Mouse (Mus musculus) midbrain, postnatal 0 days (tissue): ENCODE measurements around the gene Pianp. TPM values are rescaled to one million over a fixed set of nuclear protein-coding genes. Genes with fewer than 3 reads are reported as not detected.
A peak's percentile ranks its signal among the peaks of the same experiment; 100 is the strongest.

Experiments
- ATAC-seq: fragments of 200-750 bp; cut with Nextera tagmentation; 2 replicates; pipeline ENCODE4 v1.8.0; 2017; ENCODE audit warnings: moderate number of reproducible peaks, mild to moderate bottlenecking, moderate TSS enrichment, moderate library complexity; ENCODE audit not compliant: low FRiP score
- DNase-seq: peaks from one replicate; pipeline ENCODE4 v3.0.0-alpha.2; 2015; ENCODE audit warnings: low spot score
- H3K27ac ChIP-seq: fragments of 300-500 bp; sonication (generic); 2 replicates; pipeline ENCODE4 v1.5.1; 2014; ENCODE audit warnings: low read depth, mild to moderate bottlenecking, low read length, mixed read lengths
- H3K27me3 ChIP-seq: fragments of 300-500 bp; sonication (generic); 2 replicates; pipeline ENCODE4 v1.6.1; 2014; ENCODE audit warnings: low read length, control low read depth, mixed read lengths; ENCODE audit not compliant: insufficient read depth
- H3K36me3 ChIP-seq: fragments of 300-500 bp; sonication (generic); 2 replicates; pipeline ENCODE4 v1.6.1; 2014; ENCODE audit warnings: low read length, control low read depth, mixed read lengths; ENCODE audit not compliant: insufficient read depth
- H3K4me1 ChIP-seq: fragments of 300-500 bp; sonication (generic); 2 replicates; pipeline ENCODE4 v1.6.1; 2014; ENCODE audit warnings: mild to moderate bottlenecking, control low read depth, antibody characterized with exemption, low read length, mixed read lengths; ENCODE audit not compliant: insufficient read depth
- H3K4me2 ChIP-seq: fragments of 300-500 bp; sonication (generic); 2 replicates; pipeline ENCODE4 v1.6.1; 2014; ENCODE audit warnings: low read depth, mild to moderate bottlenecking, low read length, mixed read lengths; ENCODE audit not compliant: poor library complexity, severe bottlenecking
- H3K4me3 ChIP-seq: fragments of 300-500 bp; sonication (generic); 2 replicates; pipeline ENCODE4 v1.5.1; 2014; ENCODE audit warnings: low read depth, mild to moderate bottlenecking, low read length, moderate library complexity
- H3K9ac ChIP-seq: fragments of 300-500 bp; sonication (generic); replicated peaks from 2 replicates; pipeline ENCODE4 v1.6.1; 2014; ENCODE audit warnings: mild to moderate bottlenecking, low read length, moderate library complexity, mixed read lengths; ENCODE audit not compliant: poor library complexity, severe bottlenecking
- H3K9me3 ChIP-seq: fragments of 300-500 bp; sonication (generic); 2 replicates; pipeline ENCODE4 v1.6.1; 2016; ENCODE audit warnings: low read length, control low read depth
- CTCF ChIP-seq: IDR thresholded peaks from 2 replicates; pipeline ENCODE4 v1.5.1; 2016; ENCODE audit warnings: antibody characterized with exemption, mild to moderate bottlenecking
- WGBS: fragments of 180-500 bp; shearing (Covaris S2); extraction: QIAGEN DNeasy Blood & Tissue Kit; methylation state at CpG from one replicate; pipeline ENCODE4 v1.1.7; 2014; 5-methylcytosine and 5-hydroxymethylcytosine counted together
- polyA plus RNA-seq: library from polyadenylated mRNA; unstranded; fragments of >200 nt; fragmentation: Nextera tagmentation; extraction: Ambion mirVana; gene quantifications from 2 replicates; pipeline ENCODE4 v1.2.1, GENCODE M21; 2015
- total RNA-seq: library from RNA; depleted of rRNA; stranded (reverse); fragments of >200 nt; gene quantifications from 2 replicates; pipeline ENCODE4 v1.2.3, GENCODE M21; 2014

Gene Pianp
- total and polyA plus RNA-seq, 2 experiments from 2014 or later: 36.1 to 97.0 TPM

DNA sequence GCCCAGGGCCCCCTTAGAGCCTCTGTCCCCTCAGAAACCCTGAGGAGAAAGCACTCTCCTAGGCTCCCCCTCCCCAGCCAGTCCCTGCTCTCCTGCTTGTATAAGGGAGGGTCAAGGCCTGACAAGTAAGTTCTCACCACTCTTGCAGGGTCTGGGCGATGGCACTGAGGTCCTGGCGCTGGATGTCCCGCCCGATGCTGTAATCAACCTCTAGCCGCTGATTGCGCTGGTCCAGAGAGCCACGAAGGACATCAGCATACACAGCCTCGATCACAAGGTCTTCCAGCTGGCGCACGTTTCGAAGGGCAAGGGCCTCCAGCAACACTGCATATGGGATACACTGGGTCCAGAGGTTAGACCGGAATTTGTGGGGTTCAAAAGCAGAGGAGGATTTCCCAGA is 35.5 kb upstream of the Pianp start:
- no peak for ATAC-seq
- Histone ChIP-seq H3K4me3 (no peak overlapping the region), H3K36me3 (peaks cover 48% of the 10 kb centered on the region), H3K4me1 (peaks cover 8% of the 10 kb centered on the region), H3K9ac (no peak overlapping the region), H3K4me2 (no peak overlapping the region), H3K9me3 (no peaks in the 10 kb centered on the region), H3K27me3 (no peaks in the 10 kb centered on the region), H3K27ac (no peak overlapping the region)
- no peak for TF ChIP-seq CTCF
- WGBS: 92% methylated on average over 12 of the region's 12 CpGs
- DNase-seq: no peak

DNA sequence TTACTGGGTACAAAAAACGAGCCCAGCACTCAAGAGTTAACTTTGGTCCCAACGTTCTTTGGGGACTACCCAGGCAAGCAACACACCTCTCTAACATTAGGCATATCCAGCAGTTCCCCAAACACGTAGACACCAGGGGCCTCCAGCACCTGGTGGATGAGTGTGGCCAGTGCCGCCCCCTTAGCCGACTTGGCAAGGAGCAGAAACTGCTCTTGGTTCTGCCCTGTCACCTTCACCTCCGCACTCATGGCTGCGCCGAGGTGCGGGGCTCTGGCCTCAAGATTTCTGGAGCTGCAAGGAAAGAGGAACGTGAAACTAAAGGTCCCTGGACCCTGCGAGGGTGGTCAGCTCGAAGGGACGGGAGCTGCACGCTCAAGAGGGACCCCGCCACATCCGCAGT is 31.9 kb upstream of the Pianp start:
- DNase-seq (no peak), ATAC-seq (peak; percentile 33; the same call in 1 of the 2 replicates)
- peak; percentile 16 for TF ChIP-seq CTCF
- Histone ChIP-seq H3K36me3 (peaks cover 24% of the 10 kb centered on the region), H3K27me3 (no peaks in the 10 kb centered on the region), H3K9ac (peak overlapping the region; percentile 90), H3K9me3 (no peaks in the 10 kb centered on the region), H3K4me1 (peaks cover 10% of the 10 kb centered on the region), H3K27ac (peak overlapping the region; percentile 94; the same call in 1 of the 2 replicates), H3K4me3 (peak overlapping the region; percentile 77), H3K4me2 (peak overlapping the region; percentile 90)
- 39% methylated on average over 16 of the region's 16 CpGs for WGBS

GRCm38 (mm10) chr6:124965088-124965719 is 31.3 kb upstream of the Pianp start, which contains the start of gene Cops7a:
TSS of gene Cops7a (minus strand) at chr6:124965538.
- WGBS: under 1% methylated on average over 58 of the region's 68 CpGs
- ATAC-seq: peak; percentile 96

GRCm38 (mm10) chr6:124965747-124966146 is 30.7 kb upstream of the Pianp start:
- Histone ChIP-seq H3K9me3 (no peaks in the 10 kb centered on the region), H3K36me3 (peaks cover 14% of the 10 kb centered on the region), H3K4me2 (peak overlapping the region; percentile 90), H3K27me3 (no peaks in the 10 kb centered on the region), H3K4me3 (peak overlapping the region; percentile 77), H3K27ac (peak overlapping the region; percentile 94), H3K9ac (peak overlapping the region; percentile 90), H3K4me1 (peaks cover 10% of the 10 kb centered on the region)
- no peak for TF ChIP-seq CTCF
- ATAC-seq (no peak), DNase-seq (no peak)
- WGBS: 16% methylated on average over 15 of the region's 15 CpGs

More at GRCm38 (mm10) chr6:124965088-124965719, 31.3 kb upstream of the Pianp start, which contains the start of gene Cops7a:
- Histone ChIP-seq H3K27ac (peak within 1 kb of the TSS; percentile 94), H3K36me3 (peaks cover 19% of the 10 kb centered on the region), H3K27me3 (no peaks in the 10 kb centered on the region), H3K9ac (peak within 1 kb of the TSS; percentile 90), H3K4me2 (peak within 1 kb of the TSS; percentile 90), H3K4me3 (peak within 1 kb of the TSS; percentile 77), H3K9me3 (no peaks in the 10 kb centered on the region), H3K4me1 (peaks cover 10% of the 10 kb centered on the region)
- peak; percentile 96 for DNase-seq
- no peak; the same call in 1 of the 2 replicates for TF ChIP-seq CTCF

GRCm38 (mm10) chr6:124966466-124967118 is 29.9 kb upstream of the Pianp start:
- 98% methylated on average over 7 of the region's 7 CpGs for WGBS
- no peaks in the 10 kb centered on the region for H3K27me3 ChIP-seq
- H3K9me3 ChIP-seq: no peaks in the 10 kb centered on the region
- no peak overlapping the region for H3K9ac ChIP-seq
- H3K4me1 ChIP-seq: peaks cover 10% of the 10 kb centered on the region
- no peak for DNase-seq
- no peak overlapping the region for H3K27ac ChIP-seq
- H3K36me3 ChIP-seq: peaks cover 6% of the 10 kb centered on the region; the same call in 1 of the 2 replicates
- no peak for ATAC-seq
- peak; percentile 53 for TF ChIP-seq CTCF
- H3K4me2 ChIP-seq: peak overlapping the region; percentile 90; the same call in 1 of the 2 replicates
- H3K4me3 ChIP-seq: peak overlapping the region; percentile 77; the same call in 1 of the 2 replicates

GRCm38 (mm10) chr6:124967766-124968165 is 28.7 kb upstream of the Pianp start:
- H3K36me3 ChIP-seq: no peaks in the 10 kb centered on the region; the same call in 1 of the 2 replicates
- peak; percentile 26 for DNase-seq

More at GRCm38 (mm10) chr6:124967766-124968165, 28.7 kb upstream of the Pianp start:
- Histone ChIP-seq H3K4me1 (peaks cover 10% of the 10 kb centered on the region), H3K27ac (no peak overlapping the region), H3K9me3 (no peaks in the 10 kb centered on the region), H3K4me3 (no peak overlapping the region), H3K27me3 (no peaks in the 10 kb centered on the region), H3K4me2 (no peak overlapping the region), H3K9ac (no peak overlapping the region)
- 71% methylated on average over 4 of the region's 4 CpGs for WGBS
- peak; percentile 70 for TF ChIP-seq CTCF
- ATAC-seq: no peak
